Mouse (Mus musculus) heart, postnatal 0 days (tissue): ENCODE measurements around the gene 4930562C15Rik.

ENCODE experiments used
- CTCF ChIP-seq: IDR thresholded peaks from 2 replicates; pipeline ENCODE4 v1.5.1; 2016; ENCODE audit warnings: antibody characterized with exemption, control low read depth, low read depth
- EP300 ChIP-seq: IDR thresholded peaks from 2 replicates; pipeline ENCODE4 v1.6.1; 2016; ENCODE audit warnings: antibody characterized with exemption, low read depth

DNA sequence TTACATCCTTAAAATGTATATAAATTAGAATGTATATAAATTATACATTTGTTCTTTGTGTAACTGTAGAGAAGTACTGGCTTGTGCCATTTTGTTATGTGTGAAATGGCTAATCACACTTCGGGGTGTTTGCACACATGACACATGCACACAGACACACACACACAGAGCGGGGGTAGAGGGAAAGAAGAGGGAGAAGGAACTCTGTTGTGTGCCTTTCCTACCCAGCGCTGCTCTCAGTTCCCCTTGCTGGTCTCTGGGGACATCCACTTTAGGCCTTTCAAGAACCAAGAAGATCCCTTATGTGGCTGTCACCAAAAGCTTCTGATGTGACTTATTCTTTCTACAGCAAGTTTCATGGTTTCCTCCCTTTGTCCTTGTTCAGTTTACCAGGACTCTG, 11.8 kb downstream of the 4930562C15Rik start:
- no peak for TF ChIP-seq CTCF
- no peak for TF ChIP-seq EP300
